Mouse (Mus musculus) erythroblast, embryonic 14.5 days (primary cell): Measurements from ENCODE around the gene Olfr1448. TPM values are rescaled to one million over a fixed set of nuclear protein-coding genes. Genes with fewer than 3 reads are reported as not detected.
"Not testable (repeated sequence)": the region's sequence is repeated elsewhere in the genome, so short reads cannot be mapped to it uniquely, and the experiment has no call there.

Source experiments
- H3K27me3 ChIP-seq: 2 replicates; pipeline ENCODE4 v1.6.1; 2012; ENCODE audit warnings: inconsistent platforms; ENCODE audit not compliant: control insufficient read depth
- H3K36me3 ChIP-seq: 2 replicates; pipeline ENCODE4 v1.6.1; 2012; ENCODE audit warnings: mild to moderate bottlenecking, inconsistent platforms; ENCODE audit not compliant: control insufficient read depth
- H3K4me1 ChIP-seq: 2 replicates; pipeline ENCODE4 v1.6.1; 2012; ENCODE audit warnings: inconsistent platforms; ENCODE audit not compliant: control insufficient read depth
- H3K4me3 ChIP-seq: replicated peaks from 2 replicates; pipeline ENCODE3; 2012; ENCODE audit warnings: moderate library complexity, mild to moderate bottlenecking, inconsistent platforms
- H3K9me3 ChIP-seq: 2 replicates; pipeline ENCODE4 v1.6.1; 2012; ENCODE audit warnings: low read length, inconsistent platforms, mixed read lengths; ENCODE audit not compliant: control insufficient read depth
- GATA1 ChIP-seq: IDR thresholded peaks from 2 replicates; pipeline ENCODE4 v1.6.1; 2012; ENCODE audit warnings: low read length, inconsistent platforms, mixed read lengths
- TAL1 ChIP-seq: IDR thresholded peaks from 3 replicates; pipeline ENCODE4 v1.6.1; 2012; ENCODE audit warnings: low read length, inconsistent platforms, mixed read lengths
- polyA plus RNA-seq: library from polyadenylated mRNA; stranded (reverse); fragments of >175 nt; gene quantifications from 2 replicates; pipeline ENCODE4 v1.2.3, GENCODE M21; 2012

Olfr1448 gene
- polyA plus RNA-seq: not detected in 2 replicates

GRCm38 (mm10) chr19:12924319-12924718 is at the start of gene Olfr1448:
Olfr1448 (minus strand) TSS chr19:12924419.
- no peak within 1 kb of the TSS for H3K4me3 ChIP-seq
- no peaks in the 10 kb centered on the region for H3K9me3 ChIP-seq
- TF ChIP-seq TAL1: no peak
- TF ChIP-seq GATA1: no peak
- H3K36me3 ChIP-seq: no peaks in the 10 kb centered on the region
- no peaks in the 10 kb centered on the region for H3K4me1 ChIP-seq
- H3K27me3 ChIP-seq: no peaks in the 10 kb centered on the region

- H3K4me1 ChIP-seq, H3K36me3 ChIP-seq, H3K9me3 ChIP-seq, H3K4me3 ChIP-seq, H3K27me3 ChIP-seq: not testable (repeated sequence)
These were observed 45.9 kb upstream of the Olfr1448 start for GRCm38 (mm10) chr19:12970082-12970481.

GRCm38 (mm10) chr19:12949958-12950357 is 25.7 kb upstream of the Olfr1448 start, which contains the start of gene Olfr1450:
Olfr1450 (plus strand) TSS chr19:12950258.
- Histone ChIP-seq H3K27me3 (no peaks in the 10 kb centered on the region), H3K9me3 (peaks cover 2% of the 10 kb centered on the region; the same call in 1 of the 2 replicates), H3K4me1 (no peaks in the 10 kb centered on the region), H3K4me3 (no peak within 1 kb of the TSS), H3K36me3 (no peaks in the 10 kb centered on the region)
- TF ChIP-seq GATA1 (no peak), TAL1 (no peak)

- Histone ChIP-seq H3K27me3 (no peaks in the 10 kb centered on the region), H3K4me3 (no peak within 1 kb of the TSS), H3K4me1 (no peaks in the 10 kb centered on the region), H3K9me3 (no peaks in the 10 kb centered on the region), H3K36me3 (no peaks in the 10 kb centered on the region)
- TF ChIP-seq TAL1 (no peak), GATA1 (no peak)
These were observed 6.3 kb upstream of the Olfr1448 start, which contains the start of gene Olfr1449 for GRCm38 (mm10) chr19:12930540-12930939. Olfr1449 (plus strand) TSS chr19:12930840.

GRCm38 (mm10) chr19:12903643-12904042 is 20.6 kb downstream of the Olfr1448 start, which contains the start of gene Olfr1447:
Olfr1447 (minus strand) TSS chr19:12903743.
- Histone ChIP-seq H3K27me3 (no peaks in the 10 kb centered on the region), H3K4me1 (no peaks in the 10 kb centered on the region), H3K4me3 (no peak within 1 kb of the TSS), H3K9me3 (peaks cover 2% of the 10 kb centered on the region; the same call in 1 of the 2 replicates), H3K36me3 (no peaks in the 10 kb centered on the region)
- no peak for TF ChIP-seq TAL1
- TF ChIP-seq GATA1: no peak

- TF ChIP-seq GATA1: no peak
- no peak for TF ChIP-seq TAL1
- Histone ChIP-seq H3K4me1 (no peaks in the 10 kb centered on the region), H3K27me3 (no peaks in the 10 kb centered on the region), H3K9me3 (peaks cover 2% of the 10 kb centered on the region), H3K4me3 (no peak within 1 kb of the TSS), H3K36me3 (no peaks in the 10 kb centered on the region)
These were observed 30.8 kb downstream of the Olfr1448 start, which contains the start of gene Olfr1446 for GRCm38 (mm10) chr19:12893424-12893823. Olfr1446 (minus strand) TSS chr19:12893524.

- TF ChIP-seq TAL1 (no peak), GATA1 (no peak)
- Histone ChIP-seq H3K4me3 (no peak within 1 kb of the TSS), H3K36me3 (no peaks in the 10 kb centered on the region), H3K27me3 (no peaks in the 10 kb centered on the region), H3K4me1 (no peaks in the 10 kb centered on the region), H3K9me3 (no peaks in the 10 kb centered on the region)
These were observed 40.7 kb downstream of the Olfr1448 start, which contains the start of gene Olfr1445 for GRCm38 (mm10) chr19:12883555-12883954. Olfr1445 (plus strand) TSS chr19:12883855.

Other genes starting within 250 kb of the Olfr1448 start
- gene Olfr1443, start 246.3 kb downstream of the Olfr1448 start, polyA plus RNA-seq: not detected in 2 replicates
- gene Keg1, start 228.6 kb downstream of the Olfr1448 start, polyA plus RNA-seq: 0.07 TPM in 1 of 2 replicates, not detected in the other
- gene Cntf, start 158.8 kb downstream of the Olfr1448 start, polyA plus RNA-seq: 0.03 TPM in 1 of 2 replicates, not detected in the other
- 4.8 TPM in 2 replicates for gene Zfp91, start 128.3 kb downstream of the Olfr1448 start, polyA plus RNA-seq
- 0.02 TPM in 1 of 2 replicates, not detected in the other for gene Lpxn, start 128.2 kb downstream of the Olfr1448 start, polyA plus RNA-seq
- gene Gm5244, start 77.7 kb downstream of the Olfr1448 start, polyA plus RNA-seq: not detected in 2 replicates
- not detected in 2 replicates for gene Olfr1444, start 67.1 kb downstream of the Olfr1448 start, polyA plus RNA-seq
- gene Olfr1445, start 40.6 kb downstream of the Olfr1448 start, polyA plus RNA-seq: not detected in 2 replicates
- not detected in 2 replicates for gene Olfr1446, start 30.9 kb downstream of the Olfr1448 start, polyA plus RNA-seq
- gene Olfr1447, start 20.7 kb downstream of the Olfr1448 start, polyA plus RNA-seq: not detected in 2 replicates
- not detected in 2 replicates for gene Olfr1449, start 6.4 kb upstream of the Olfr1448 start, polyA plus RNA-seq
- gene Olfr1450, start 25.8 kb upstream of the Olfr1448 start, polyA plus RNA-seq: not detected in 2 replicates
- not detected in 2 replicates for gene Olfr1451, start 70.6 kb upstream of the Olfr1448 start, polyA plus RNA-seq
- gene Olfr1453, start 103.9 kb upstream of the Olfr1448 start, polyA plus RNA-seq: not detected in 2 replicates
- gene Olfr1454, start 136.2 kb upstream of the Olfr1448 start, polyA plus RNA-seq: 0.01 TPM in 1 of 2 replicates, not detected in the other
- gene Olfr1457, start 173.5 kb upstream of the Olfr1448 start, polyA plus RNA-seq: not detected in 2 replicates
- gene Olfr1458, start 182.4 kb upstream of the Olfr1448 start, polyA plus RNA-seq: not detected in 2 replicates
- not detected in 2 replicates for gene Olfr1459, start 225.1 kb upstream of the Olfr1448 start, polyA plus RNA-seq
- gene Olfr1461, start 238.6 kb upstream of the Olfr1448 start, polyA plus RNA-seq: not detected in 2 replicates